Mouse (Mus musculus) CH12.LX (cell line): ENCODE results near the gene Atp4b. TPM values are rescaled to one million over a fixed set of nuclear protein-coding genes. Genes with fewer than 3 reads are reported as not detected.

Source experiments
- DNase-seq: peaks from one replicate; pipeline ENCODE4 v3.0.0-alpha.2; 2013; ENCODE audit errors: extremely low read depth
- H3K27ac ChIP-seq: 2 replicates; pipeline ENCODE4 v1.5.1; 2012; ENCODE audit warnings: low read depth, mild to moderate bottlenecking, control low read depth, moderate library complexity; ENCODE audit not compliant: insufficient read depth
- H3K27me3 ChIP-seq: replicated peaks from 2 replicates; pipeline ENCODE3; 2012; ENCODE audit warnings: inconsistent platforms
- H3K36me3 ChIP-seq, 2 experiments: replicated peaks in 1 of 2; 2 replicates each; pipeline versions ENCODE3 to v1.6.1; 2012; ENCODE audit warnings: inconsistent platforms in 1 of 2, low read length in 1 of 2, mild to moderate bottlenecking in 1 of 2, mixed read lengths in 1 of 2, moderate library complexity in 1 of 2; ENCODE audit not compliant: control insufficient read depth in 1 of 2, insufficient read depth in 1 of 2
- H3K4me1 ChIP-seq, 2 experiments: 2 replicates each; pipeline ENCODE4 v1.6.1; 2012; ENCODE audit warnings: inconsistent platforms in 1 of 2, moderate library complexity in 1 of 2; ENCODE audit not compliant: insufficient read depth in 2 of 2, control insufficient read depth in 1 of 2
- H3K4me2 ChIP-seq: 2 replicates; pipeline ENCODE4 v1.6.1; 2012; ENCODE audit warnings: low read depth, mild to moderate bottlenecking, control low read depth; ENCODE audit not compliant: poor library complexity, insufficient read depth, severe bottlenecking
- H3K4me3 ChIP-seq, 3 experiments: fragments of 150-350 bp in 1 of 3; sonication (generic) in 1 of 3; replicated peaks in 1 of 3; 2 replicates each; pipeline versions ENCODE3 to v1.5.1; 2011 to 2012; ENCODE audit warnings: low read depth in 2 of 3, low read length in 2 of 3, mild to moderate bottlenecking in 2 of 3, moderate library complexity in 2 of 3, control low read depth in 1 of 3, improper control_type of control experiment in 1 of 3, inconsistent platforms in 1 of 3, mixed read lengths in 1 of 3; ENCODE audit not compliant: poor library complexity in 1 of 3
- H3K79me2 ChIP-seq: replicated peaks from 2 replicates; pipeline ENCODE4 v1.6.1; 2012; ENCODE audit warnings: mild to moderate bottlenecking, moderate library complexity; ENCODE audit not compliant: control insufficient read depth, poor library complexity, insufficient read depth, severe bottlenecking; ENCODE audit errors: extremely low read depth
- H3K9ac ChIP-seq: 2 replicates; pipeline ENCODE4 v1.6.1; 2012; ENCODE audit warnings: low read depth, mild to moderate bottlenecking, control low read depth, moderate library complexity; ENCODE audit not compliant: insufficient read depth
- H3K9me3 ChIP-seq: replicated peaks from 2 replicates; pipeline ENCODE3; 2012; ENCODE audit warnings: low read length, inconsistent platforms, mixed read lengths
- CHD2 ChIP-seq: IDR thresholded peaks from 2 replicates; pipeline ENCODE4 v1.6.1; 2011; ENCODE audit warnings: low read length, improper control_type of control experiment
- CTCF ChIP-seq, 2 experiments: IDR thresholded peaks in 1 of 2; conservative IDR thresholded peaks in 1 of 2; 2 replicates each; pipeline ENCODE4 v1.5.1; 2011 to 2012; ENCODE audit warnings: low read depth in 2 of 2, low read length in 2 of 2, improper control_type of control experiment in 1 of 2, inconsistent platforms in 1 of 2, mild to moderate bottlenecking in 1 of 2, moderate library complexity in 1 of 2
- E2F4 ChIP-seq: IDR thresholded peaks from 2 replicates; pipeline ENCODE4 v1.6.1; 2011; ENCODE audit warnings: low read depth, low read length, improper control_type of control experiment; ENCODE audit not compliant: insufficient replicate concordance
- ELF1 ChIP-seq: IDR thresholded peaks from 2 replicates; pipeline ENCODE4 v1.6.1; 2014; ENCODE audit warnings: low read depth, mild to moderate bottlenecking, inconsistent platforms, low read length, improper control_type of control experiment
- ETS1 ChIP-seq: conservative IDR thresholded peaks from 2 replicates; pipeline ENCODE4 v1.6.1; 2012; ENCODE audit warnings: low read depth, mild to moderate bottlenecking, inconsistent platforms, low read length, improper control_type of control experiment, moderate library complexity
- HCFC1 ChIP-seq: IDR thresholded peaks from 2 replicates; pipeline ENCODE4 v1.6.1; 2012; ENCODE audit warnings: low read depth, mild to moderate bottlenecking, inconsistent platforms, low read length, improper control_type of control experiment
- JUN ChIP-seq: IDR thresholded peaks from 2 replicates; pipeline ENCODE4 v1.6.1; 2011; ENCODE audit warnings: low read depth, mild to moderate bottlenecking, low read length, improper control_type of control experiment, moderate library complexity; ENCODE audit not compliant: insufficient read depth
- JUND ChIP-seq: conservative IDR thresholded peaks from 2 replicates; pipeline ENCODE4 v1.6.1; 2011; ENCODE audit warnings: low read depth, low read length, improper control_type of control experiment
- KAT2A ChIP-seq: IDR thresholded peaks from 2 replicates; pipeline ENCODE4 v1.6.1; 2012; ENCODE audit warnings: low read length, improper control_type of control experiment, inconsistent platforms; ENCODE audit not compliant: insufficient replicate concordance
- MAFK ChIP-seq: IDR thresholded peaks from 2 replicates; pipeline ENCODE4 v1.6.1; 2011; ENCODE audit warnings: low read length, improper control_type of control experiment; ENCODE audit not compliant: insufficient replicate concordance
- MAZ ChIP-seq: IDR thresholded peaks from 2 replicates; pipeline ENCODE4 v1.6.1; 2012; ENCODE audit warnings: low read depth, mild to moderate bottlenecking, inconsistent platforms, low read length, improper control_type of control experiment, moderate library complexity
- MEF2A ChIP-seq: IDR thresholded peaks from 2 replicates; pipeline ENCODE4 v1.6.1; 2014; ENCODE audit warnings: low read depth, mild to moderate bottlenecking, inconsistent platforms, low read length, improper control_type of control experiment, borderline replicate concordance
- MYC ChIP-seq: IDR thresholded peaks from 2 replicates; pipeline ENCODE4 v1.6.1; 2011; ENCODE audit warnings: low read depth, mild to moderate bottlenecking, improper control_type of control experiment, low read length
- PAX5 ChIP-seq: IDR thresholded peaks from 2 replicates; pipeline ENCODE4 v1.6.1; 2012; ENCODE audit warnings: low read length, inconsistent platforms, mixed read lengths
- POLR2A ChIP-seq: IDR thresholded peaks from 2 replicates; pipeline ENCODE4 v1.6.1; 2011; ENCODE audit warnings: low read depth, mild to moderate bottlenecking, improper control_type of control experiment, low read length
- SIN3A ChIP-seq: IDR thresholded peaks from 2 replicates; pipeline ENCODE4 v1.6.1; 2012; ENCODE audit warnings: low read length, improper control_type of control experiment, inconsistent platforms
- SMC3 ChIP-seq: IDR thresholded peaks from 2 replicates; pipeline ENCODE4 v1.6.1; 2011; ENCODE audit warnings: low read depth, low read length, improper control_type of control experiment
- TCF12 ChIP-seq: IDR thresholded peaks from 2 replicates; pipeline ENCODE4 v1.6.1; 2014; ENCODE audit warnings: low read depth, mild to moderate bottlenecking, inconsistent platforms, low read length, improper control_type of control experiment
- UBTF ChIP-seq: IDR thresholded peaks from 2 replicates; pipeline ENCODE4 v1.6.1; 2012; ENCODE audit warnings: low read depth, mild to moderate bottlenecking, inconsistent platforms, low read length, improper control_type of control experiment, moderate library complexity
- USF2 ChIP-seq: conservative IDR thresholded peaks from 2 replicates; pipeline ENCODE4 v1.6.1; 2011; ENCODE audit warnings: low read depth, low read length, improper control_type of control experiment
- ZC3H11A ChIP-seq: IDR thresholded peaks from 2 replicates; pipeline ENCODE4 v1.6.1; 2012; ENCODE audit warnings: low read depth, mild to moderate bottlenecking, inconsistent platforms, low read length, improper control_type of control experiment
- ZMIZ1 ChIP-seq: IDR thresholded peaks from 2 replicates; pipeline ENCODE4 v1.6.1; 2012; ENCODE audit warnings: low read depth, mild to moderate bottlenecking, inconsistent platforms, low read length, improper control_type of control experiment
- ZNF384 ChIP-seq: IDR thresholded peaks from 2 replicates; pipeline ENCODE4 v1.6.1; 2012; ENCODE audit warnings: low read depth, low read length, improper control_type of control experiment, inconsistent platforms
- dilution Hi-C: fragments of 300-500 bp; cut with MboI; formaldehyde crosslinking; loops from 2 replicates; pipeline ENCODE4 v1.14.3; 2020; ENCODE audit warnings: low sequenced_read_pairs; ENCODE audit not compliant: extremely low pct_unique_long_range_greater_than_20kb, extremely low pct_ligation_motif_present
- in situ Hi-C: fragments of 300-500 bp; cut with MboI; formaldehyde crosslinking; loops from 3 replicates; pipeline ENCODE4 v1.14.3; 2019; ENCODE audit warnings: low sequenced_read_pairs, low pct_ligation_motif_present, low pct_unique_long_range_greater_than_20kb, mixed read lengths
- polyA plus RNA-seq: library from polyadenylated mRNA; unstranded; fragments of >175 nt; gene quantifications from 2 replicates; pipeline ENCODE4 v1.2.1, GENCODE M21; 2012; ENCODE audit warnings: low read depth; ENCODE audit not compliant: insufficient read length
- total RNA-seq, 2 experiments: library from RNA; depleted of rRNA; stranded (reverse); fragments of 300-350 nt in 1 of 2; fragments of >200 nt in 1 of 2; gene quantifications; 2 replicates each; pipeline ENCODE4 v1.2.3; 2012 to 2014

Atp4b gene
- total and polyA plus RNA-seq, 3 experiments = not detected

DNA sequence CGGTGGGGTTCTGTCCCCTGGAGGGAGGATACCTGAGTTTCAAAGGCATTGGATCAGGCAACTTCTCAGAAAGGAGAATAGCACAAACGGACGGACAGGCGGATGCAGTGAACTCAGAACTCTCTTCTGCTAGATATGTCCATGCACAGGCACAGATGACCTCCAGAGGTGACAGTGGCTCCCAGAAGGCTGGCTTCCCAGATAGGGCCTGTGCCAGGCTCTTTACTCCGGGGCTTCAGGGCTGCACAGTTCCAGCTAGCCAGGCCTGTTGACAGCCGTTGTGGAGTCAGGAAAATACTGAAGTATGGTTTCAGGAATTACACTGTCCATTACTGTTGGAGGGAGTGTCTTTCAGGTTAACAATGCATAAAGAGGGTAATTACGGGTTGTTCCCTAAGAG is 46.6 kb downstream of the Atp4b start:
- Histone ChIP-seq H3K4me1 (peaks cover 38 to 81% of the 10 kb centered on the region in 2 experiments), H3K27me3 (no peaks in the 10 kb centered on the region), H3K4me3 (no peak overlapping the region), H3K9ac (no peak overlapping the region), H3K27ac (peak overlapping the region; percentile 7), H3K36me3 (peaks cover 94 to 99% of the 10 kb centered on the region in 2 experiments), H3K9me3 (no peaks in the 10 kb centered on the region), H3K79me2 (peaks cover 93% of the 10 kb centered on the region), H3K4me2 (no peak overlapping the region)
- no peak for TF ChIP-seq USF2
- TF ChIP-seq SMC3 = no peak
- no peak for TF ChIP-seq PAX5
- TF ChIP-seq TCF12 = no peak
- TF ChIP-seq UBTF = no peak
- TF ChIP-seq E2F4 = no peak
- no peak for TF ChIP-seq CTCF (conservative IDR thresholded peaks at IDR 0.05 in 1 of 2, IDR thresholded peaks at IDR 0.05 in 1 of 2; ENCODE audit: low read depth in 2 of 2, low read length in 2 of 2)
- no peak for TF ChIP-seq CHD2
- TF ChIP-seq ZMIZ1 = no peak
- TF ChIP-seq ZC3H11A = no peak
- no peak for TF ChIP-seq MYC
- no peak for TF ChIP-seq KAT2A
- TF ChIP-seq JUN = no peak
- TF ChIP-seq HCFC1 = no peak
- no peak for TF ChIP-seq MAFK
- TF ChIP-seq ZNF384 = no peak
- no peak for TF ChIP-seq ELF1
- in situ Hi-C loops = no loop called here
- dilution Hi-C loops = no loop called here
- DNase-seq = no peak

DNA sequence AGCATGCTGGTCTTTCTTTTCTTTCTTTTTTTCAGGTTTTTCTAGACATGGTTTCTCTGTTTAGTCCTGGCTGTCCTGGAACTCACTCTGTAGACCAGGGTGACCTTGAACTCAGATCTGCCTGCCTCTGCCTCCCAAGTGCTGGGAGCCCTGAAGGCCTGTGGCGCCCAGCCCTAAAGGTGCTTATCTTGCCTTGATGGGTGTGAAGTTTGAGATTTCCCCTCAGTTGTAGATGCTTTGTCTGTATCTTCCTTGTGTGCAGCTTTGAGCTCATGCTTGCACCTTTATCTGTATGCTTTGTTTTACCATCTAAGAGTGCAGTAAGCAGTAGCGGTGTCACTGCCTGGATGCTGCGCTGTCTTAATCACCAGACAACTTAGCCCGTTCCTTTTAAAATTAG is 53.5 kb downstream of the Atp4b start:
- no peaks in the 10 kb centered on the region for H3K27me3 ChIP-seq
- peaks cover 23 to 66% of the 10 kb centered on the region in 2 experiments for H3K4me1 ChIP-seq
- H3K36me3 ChIP-seq = peaks cover 57 to 79% of the 10 kb centered on the region in 2 experiments
- no peak overlapping the region for H3K4me3 ChIP-seq
- in situ Hi-C loops = loop anchor here (5.0 kb wide), 1 partner anchor 39 kb away; no protein-coding TSS in a partner anchor
- H3K9ac ChIP-seq = no peak overlapping the region
- no peak overlapping the region for H3K4me2 ChIP-seq
- no peaks in the 10 kb centered on the region for H3K9me3 ChIP-seq
- peaks cover 90% of the 10 kb centered on the region for H3K79me2 ChIP-seq
- H3K27ac ChIP-seq = no peak overlapping the region
- dilution Hi-C loops = no loop called here
- no peak for DNase-seq
- TF ChIP-seq KAT2A (no peak), ETS1 (no peak), JUND (no peak), MAFK (no peak), MAZ (no peak), CHD2 (no peak), MEF2A (no peak), ZC3H11A (no peak), POLR2A (no peak; the same call in 1 of the 2 replicates), SIN3A (no peak)
